Mouse (Mus musculus) effector memory CD4-positive, alpha-beta T cell, adult 7 months (primary cell): ENCODE results near the gene Sgpp1. TPM values are rescaled to one million over a fixed set of nuclear protein-coding genes. Genes with fewer than 3 reads are reported as not detected.

Source experiments
- polyA plus RNA-seq: library from polyadenylated mRNA; unstranded; fragments of 100-300 nt; shearing (Covaris generic); gene quantifications from one replicate; pipeline ENCODE4 v1.2.1, GENCODE M21; 2017

Gene Sgpp1
- polyA plus RNA-seq, result 59.7 TPM

DNA sequence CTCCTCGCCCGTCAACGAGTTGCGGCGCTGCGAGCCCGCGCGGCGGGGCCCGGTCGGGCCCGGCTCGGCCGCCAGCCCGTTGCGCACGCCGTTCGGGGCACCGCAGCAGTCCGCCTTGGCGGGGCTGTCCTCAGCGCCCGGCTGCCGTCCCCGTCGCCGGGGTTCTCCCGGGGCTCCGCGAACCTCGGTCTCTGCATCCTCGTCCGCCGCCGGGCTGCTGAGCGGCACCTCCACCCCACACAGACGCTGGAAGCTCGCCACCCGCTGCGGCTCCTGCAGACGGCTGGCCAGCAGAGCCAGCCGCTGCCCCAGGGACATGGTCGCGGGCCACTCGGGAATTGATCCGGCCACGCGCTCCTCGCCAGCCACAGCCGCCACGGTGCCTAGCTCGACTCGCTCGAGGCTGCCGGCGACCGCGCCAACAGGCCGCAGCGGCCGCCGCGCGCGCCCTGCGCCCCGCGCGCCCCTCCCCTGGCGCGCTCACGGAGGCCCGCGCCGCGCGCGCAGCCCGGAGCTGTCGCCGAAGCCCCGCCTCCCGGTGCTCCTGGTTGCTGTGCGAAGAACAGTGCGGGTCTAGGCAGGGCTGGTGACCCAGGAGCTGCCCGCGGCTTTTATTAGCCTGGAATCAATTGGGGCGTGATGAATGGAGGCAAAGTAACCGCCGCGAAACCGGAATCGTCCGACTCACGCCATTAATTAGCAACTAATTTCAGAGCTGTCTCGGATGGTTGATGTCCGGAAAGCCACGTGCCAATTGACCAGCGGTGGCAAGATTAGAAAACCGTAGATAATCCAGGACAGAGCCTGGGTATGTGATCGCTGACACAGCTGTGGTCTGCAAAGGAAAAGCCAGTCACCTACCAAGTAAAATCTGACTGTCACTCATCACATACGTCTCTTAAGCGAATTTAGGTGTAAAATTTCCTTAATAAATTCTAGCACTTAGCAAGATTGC, at the start of gene Sgpp1:
TSS of gene Sgpp1 (minus strand) at position 484 of the 955 bp plus-strand sequence.

DNA sequence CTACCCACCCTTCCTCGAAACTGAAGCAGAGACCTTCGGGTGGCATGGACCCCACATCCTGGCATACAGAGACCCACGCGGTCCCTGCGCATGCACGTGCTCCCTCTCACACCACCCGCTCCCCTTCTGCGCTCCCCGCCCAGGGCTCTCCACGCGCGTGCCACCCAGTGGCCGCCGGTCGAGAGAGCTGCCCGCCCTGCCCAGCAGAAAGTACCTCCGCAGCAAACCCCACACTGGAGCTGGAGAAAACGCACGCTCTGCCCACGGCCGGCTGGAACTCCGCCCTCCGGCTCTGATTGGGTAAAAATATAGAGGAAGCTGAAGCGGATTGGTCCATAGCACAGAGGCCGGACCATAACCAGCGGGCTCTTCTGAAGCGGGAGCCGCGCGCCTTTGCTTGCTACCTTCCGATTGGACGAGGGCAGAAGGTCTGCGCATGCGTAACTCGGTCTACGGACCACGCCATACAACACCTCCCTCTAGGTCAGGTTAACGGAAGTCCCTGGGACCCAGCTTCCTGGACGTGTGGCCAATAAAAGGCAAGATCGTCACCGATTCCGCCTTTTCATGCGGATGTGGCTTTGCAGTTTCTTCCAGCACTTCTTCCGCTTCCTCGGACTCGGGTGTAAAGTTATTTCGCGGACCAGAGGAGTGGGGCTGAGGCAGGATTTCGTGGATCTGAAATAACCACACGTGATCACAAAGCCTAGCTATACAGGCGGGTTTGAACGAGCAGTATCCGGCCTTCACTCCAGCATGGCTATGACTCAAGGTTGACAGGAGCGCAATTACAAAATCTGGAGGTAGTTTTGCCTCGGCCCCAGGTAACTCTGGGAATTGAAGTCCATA, 66.0 kb downstream of the Sgpp1 start, which contains the start of gene Wdr89:
TSS of gene Wdr89 (minus strand) at position 280 of the 849 bp plus-strand sequence.

Other genes with a start within 250 kb of the Sgpp1 start
- 47.6 TPM for gene Ppp2r5e, start 139.5 kb downstream of the Sgpp1 start, polyA plus RNA-seq
- 7.5 TPM for gene Wdr89, start 66.2 kb downstream of the Sgpp1 start, polyA plus RNA-seq
- 30.7 TPM for gene Syne2, start 82.4 kb upstream of the Sgpp1 start, polyA plus RNA-seq